Mouse (Mus musculus) monocyte, adult 2 months (primary cell): ENCODE results near the gene Senp3.
A peak's percentile ranks its signal among the peaks of the same experiment; 100 is the strongest.

ENCODE experiments used
- DNase-seq, 2 experiments: peaks; one replicate each; pipeline ENCODE4 v3.0.0; 2022; ENCODE audit warnings: low spot score in 2 of 2, low read depth in 1 of 2

The Senp3 gene

GRCm38 (mm10) chr11:69682840-69683533 lies 1.1 kb upstream of the Senp3 start:
- DNase-seq = peak; percentile 77 to 79

- no peak for DNase-seq
Observed at GRCm38 (mm10) chr11:69682209-69682839, 440 bp upstream of the Senp3 start.

- no peak for DNase-seq
Observed at GRCm38 (mm10) chr11:69680136-69680855, 1.6 kb downstream of the Senp3 start.

- DNase-seq = no peak
Observed at GRCm38 (mm10) chr11:69679144-69679543, 2.7 kb downstream of the Senp3 start.

- DNase-seq = peak; percentile 99 to 100
Observed at GRCm38 (mm10) chr11:69672211-69672706, 9.6 kb downstream of the Senp3 start, which contains the start of gene Eif4a1. Gene Eif4a1 (minus strand): TSS chr11:69672423.

GRCm38 (mm10) chr11:69671726-69672124 lies 10.2 kb downstream of the Senp3 start:
- no peak for DNase-seq

- DNase-seq = peak; percentile 89 to 94
Observed at GRCm38 (mm10) chr11:69670786-69671725, 10.8 kb downstream of the Senp3 start.

GRCm38 (mm10) chr11:69666665-69667005 lies 15.2 kb downstream of the Senp3 start:
- no peak for DNase-seq

- DNase-seq = peak; percentile 91 to 95
Observed at GRCm38 (mm10) chr11:69665961-69666664, 15.8 kb downstream of the Senp3 start, which contains the start of gene Cd68. Gene Cd68 (minus strand): TSS chr11:69666153.

- no peak for DNase-seq
Observed at GRCm38 (mm10) chr11:69665457-69665960, 16.4 kb downstream of the Senp3 start.

- DNase-seq = no peak
Observed at GRCm38 (mm10) chr11:69664841-69665240, 17.0 kb downstream of the Senp3 start.

GRCm38 (mm10) chr11:69663795-69664194 lies 18.1 kb downstream of the Senp3 start:
- DNase-seq = no peak

GRCm38 (mm10) chr11:69662967-69663671 lies 18.8 kb downstream of the Senp3 start:
- no peak for DNase-seq

- DNase-seq = peak; percentile 94 to 95
Observed at GRCm38 (mm10) chr11:69662213-69662966, 19.5 kb downstream of the Senp3 start, which contains the start of gene Mpdu1. Gene Mpdu1 (minus strand): TSS chr11:69662642.

GRCm38 (mm10) chr11:69661221-69661881 lies 20.5 kb downstream of the Senp3 start:
- no peak for DNase-seq

GRCm38 (mm10) chr11:69657462-69657881 lies 24.4 kb downstream of the Senp3 start:
- DNase-seq = no peak

GRCm38 (mm10) chr11:69656617-69657461 lies 25.0 kb downstream of the Senp3 start:
- no peak for DNase-seq
